Mouse (Mus musculus) C2C12 (cell line): ENCODE results near the gene Sfxn4. TPM values are rescaled to one million over a fixed set of nuclear protein-coding genes. Genes with fewer than 3 reads are reported as not detected.
"Not testable (repeated sequence)": the region's sequence is repeated elsewhere in the genome, so short reads cannot be mapped to it uniquely, and the experiment has no call there.

ENCODE experiments used
- H3K27me3 ChIP-seq: one replicate; pipeline ENCODE4 v1.6.1; 2011; ENCODE audit not compliant: control insufficient read depth, insufficient read depth, insufficient read length
- H3K36me3 ChIP-seq: one replicate; pipeline ENCODE4 v1.6.1; 2011; ENCODE audit not compliant: control insufficient read depth, insufficient read depth
- H3K4me3 ChIP-seq: one replicate; pipeline ENCODE4 v1.5.1; 2011; ENCODE audit warnings: mild to moderate bottlenecking, control low read depth; ENCODE audit not compliant: poor library complexity, insufficient read depth, severe bottlenecking
- H3K79me2 ChIP-seq: one replicate; pipeline ENCODE4 v1.6.1; 2011; ENCODE audit not compliant: control insufficient read depth, insufficient read depth
- H3K79me3 ChIP-seq: one replicate; pipeline ENCODE4 v1.6.1; 2011; ENCODE audit warnings: low read depth, control low read depth
- H3ac ChIP-seq: one replicate; pipeline ENCODE3; 2011; ENCODE audit warnings: low read depth; ENCODE audit not compliant: control insufficient read depth, insufficient read length
- CEBPB ChIP-seq: IDR thresholded peaks from one replicate; pipeline ENCODE4 v1.6.1; 2011; ENCODE audit warnings: low read depth, mild to moderate bottlenecking, control low read depth, moderate library complexity
- CTCF ChIP-seq: IDR thresholded peaks from one replicate; pipeline ENCODE4 v1.5.1; 2011; ENCODE audit not compliant: control insufficient read depth, insufficient read depth, insufficient read length
- FOSL1 ChIP-seq: IDR thresholded peaks from one replicate; pipeline ENCODE4 v1.8.0; 2011; ENCODE audit warnings: mild to moderate bottlenecking, low read length; ENCODE audit not compliant: poor library complexity, insufficient read depth, severe bottlenecking
- MAX ChIP-seq: IDR thresholded peaks from one replicate; pipeline ENCODE4 v1.6.1; 2011; ENCODE audit warnings: mild to moderate bottlenecking, control low read depth
- MYOD1 ChIP-seq: IDR thresholded peaks from one replicate; pipeline ENCODE4 v1.6.1; 2011; ENCODE audit warnings: low read depth; ENCODE audit not compliant: control insufficient read depth, insufficient read length
- MYOG ChIP-seq: IDR thresholded peaks from one replicate; pipeline ENCODE4 v1.6.1; 2011; ENCODE audit not compliant: control insufficient read depth, insufficient read length; ENCODE audit errors: extremely low read depth
- USF1 ChIP-seq: IDR thresholded peaks from one replicate; pipeline ENCODE4 v1.6.1; 2011; ENCODE audit warnings: low read depth, mild to moderate bottlenecking, control low read depth, moderate library complexity
- polyA plus RNA-seq: library from polyadenylated mRNA; unstranded; fragments of >200 nt; fragmentation: generic; extraction: Trizol; gene quantifications from one replicate; pipeline ENCODE4 v1.2.1, GENCODE M21; 2012; ENCODE audit warnings: missing spikeins

Sfxn4 gene
- polyA plus RNA-seq, 1 experiment, result 1.8 TPM

- H3ac ChIP-seq, result no peak overlapping the region
- no peak overlapping the region for H3K4me3 ChIP-seq
- H3K27me3 ChIP-seq, result no peaks in the 10 kb centered on the region
- no peaks in the 10 kb centered on the region for H3K36me3 ChIP-seq
- TF ChIP-seq USF1 (peak; percentile 37), MYOG (no peak), CTCF (no peak), MYOD1 (no peak)
- H3K79me2 ChIP-seq, result no peaks in the 10 kb centered on the region
- no peaks in the 10 kb centered on the region for H3K79me3 ChIP-seq
These were observed 21.9 kb upstream of the Sfxn4 start for GRCm38 (mm10) chr19:60883129-60883528.

- Histone ChIP-seq H3K27me3 (no peaks in the 10 kb centered on the region), H3ac (peak within 1 kb of the TSS; percentile 83), H3K36me3 (peaks cover 29% of the 10 kb centered on the region), H3K4me3 (peak within 1 kb of the TSS; percentile 65), H3K79me3 (peaks cover 9% of the 10 kb centered on the region), H3K79me2 (peaks cover 18% of the 10 kb centered on the region)
- TF ChIP-seq USF1 (no peak), MAX (peak; percentile 44)
These were observed 12.9 kb upstream of the Sfxn4 start, which contains the start of gene Prdx3 for GRCm38 (mm10) chr19:60874064-60874694. Gene Prdx3, minus strand, starts transcription at chr19:60874556.

GRCm38 (mm10) chr19:60873501-60873900, 12.2 kb upstream of the Sfxn4 start:
- H3K4me3 ChIP-seq, result peak overlapping the region; percentile 65
- no peaks in the 10 kb centered on the region for H3K27me3 ChIP-seq
- H3ac ChIP-seq, result peak overlapping the region; percentile 83
- TF ChIP-seq MYOD1 (no peak), CTCF (no peak), USF1 (no peak), CEBPB (no peak), MYOG (no peak), MAX (no peak), FOSL1 (no peak)
- H3K79me2 ChIP-seq, result peaks cover 18% of the 10 kb centered on the region
- H3K36me3 ChIP-seq, result peaks cover 34% of the 10 kb centered on the region
- H3K79me3 ChIP-seq, result peaks cover 9% of the 10 kb centered on the region

GRCm38 (mm10) chr19:60872272-60872671, 11.0 kb upstream of the Sfxn4 start:
- no peak for TF ChIP-seq FOSL1
- TF ChIP-seq MYOG, result no peak
- no peak for TF ChIP-seq USF1
- TF ChIP-seq MAX, result no peak
- TF ChIP-seq CEBPB, result no peak
- no peak for TF ChIP-seq MYOD1
- TF ChIP-seq CTCF, result no peak
- Histone ChIP-seq H3K36me3 (peaks cover 40% of the 10 kb centered on the region), H3K79me2 (peaks cover 18% of the 10 kb centered on the region), H3ac (no peak overlapping the region), H3K4me3 (no peak overlapping the region), H3K79me3 (peaks cover 9% of the 10 kb centered on the region), H3K27me3 (no peaks in the 10 kb centered on the region)

- H3K36me3 ChIP-seq, result peaks cover 45% of the 10 kb centered on the region
- peaks cover 18% of the 10 kb centered on the region for H3K79me2 ChIP-seq
- H3K4me3 ChIP-seq, result no peak overlapping the region
- no peak for TF ChIP-seq CTCF
- no peak for TF ChIP-seq CEBPB
- no peak for TF ChIP-seq FOSL1
- TF ChIP-seq MAX, result no peak
- no peak for TF ChIP-seq USF1
- TF ChIP-seq MYOG, result no peak
- TF ChIP-seq MYOD1, result no peak
- no peaks in the 10 kb centered on the region for H3K27me3 ChIP-seq
- H3ac ChIP-seq, result no peak overlapping the region
- H3K79me3 ChIP-seq, result peaks cover 9% of the 10 kb centered on the region
These were observed 10.1 kb upstream of the Sfxn4 start for GRCm38 (mm10) chr19:60871366-60871765.

GRCm38 (mm10) chr19:60870489-60870888, 9.2 kb upstream of the Sfxn4 start:
- TF ChIP-seq MAX (no peak), MYOD1 (no peak), CEBPB (no peak), USF1 (no peak), FOSL1 (no peak), MYOG (no peak)
- Histone ChIP-seq H3K27me3 (no peaks in the 10 kb centered on the region), H3K4me3 (no peak overlapping the region), H3K79me2 (peaks cover 18% of the 10 kb centered on the region), H3ac (no peak overlapping the region), H3K79me3 (peaks cover 9% of the 10 kb centered on the region), H3K36me3 (peaks cover 45% of the 10 kb centered on the region)

- not testable (repeated sequence) for H3K79me2 ChIP-seq, H3K27me3 ChIP-seq, H3K4me3 ChIP-seq, H3ac ChIP-seq, H3K79me3 ChIP-seq
- peaks cover 47% of the 10 kb centered on the region for H3K36me3 ChIP-seq
These were observed 4.9 kb upstream of the Sfxn4 start for GRCm38 (mm10) chr19:60866169-60866568.
